ENCODE assay signal across 8 mouse cellular contexts in genomic region chr1:60343630-60344455, GRCm38 (mm10). TPM values are rescaled to one million over a fixed set of nuclear protein-coding genes. Genes with fewer than 3 reads are reported as not detected.
DNase-seq lines count a peak whose midpoint lies in the region; ATAC-seq and TF ChIP-seq lines count a peak whose summit lies in the region.

No protein-coding gene starts in this region.

- H3K9me3 ChIP-seq in forebrain, embryonic 11.5 days (ENCODE audit: control insufficient read depth, low read length): no peaks in the 10 kb centered on the region
- H3K9me3 ChIP-seq in liver, embryonic 14.5 days (ENCODE audit: control insufficient read depth, low read length): no peaks in the 10 kb centered on the region

- peak overlapping the region; percentile 52 for H3K4me3 ChIP-seq in C2C12 (ENCODE audit: insufficient read depth, poor library complexity, severe bottlenecking)
- peak overlapping the region; percentile 69 for H3K4me3 ChIP-seq in forebrain, embryonic 11.5 days (ENCODE audit: low read depth, low read length)
- H3K4me3 ChIP-seq in liver, embryonic 14.5 days (ENCODE audit: insufficient read depth in 1 of 2, low read depth in 2 of 2, low read length in 2 of 2): peak overlapping the region; percentile 81 to 84

- TF ChIP-seq CTCF in C2C12 (IDR thresholded peaks at IDR 0.05; ENCODE audit: control insufficient read depth, insufficient read depth, insufficient read length): no peak
- no peak for TF ChIP-seq CTCF in liver, embryonic 14.5 days (IDR thresholded peaks at IDR 0.05; ENCODE audit: low read depth)

- peak overlapping the region; percentile 80 for H3K27ac ChIP-seq in forebrain, embryonic 11.5 days (ENCODE audit: low read depth, low read length)
- peak overlapping the region; percentile 74 for H3K27ac ChIP-seq in liver, embryonic 14.5 days

- H3K36me3 ChIP-seq in C2C12 (ENCODE audit: control insufficient read depth, insufficient read depth): peaks cover 5% of the 10 kb centered on the region
- no peaks in the 10 kb centered on the region for H3K36me3 ChIP-seq in forebrain, embryonic 11.5 days (ENCODE audit: control insufficient read depth, insufficient read depth, low read length)
- no peaks in the 10 kb centered on the region for H3K36me3 ChIP-seq in liver, embryonic 14.5 days (replicated peaks; ENCODE audit: control insufficient read depth, insufficient read depth, low read depth)

- H3K79me3 ChIP-seq in C2C12 (ENCODE audit: low read depth): peaks cover 41% of the 10 kb centered on the region

- H3ac ChIP-seq in C2C12 (ENCODE audit: control insufficient read depth, insufficient read length, low read depth): peak overlapping the region; percentile 65

- no peak for TF ChIP-seq EP300 in liver, embryonic 14.5 days (IDR thresholded peaks at IDR 0.05; ENCODE audit: low read depth)

- H3K79me2 ChIP-seq in C2C12 (ENCODE audit: control insufficient read depth, insufficient read depth): peaks cover 43% of the 10 kb centered on the region

- peak; percentile 16; the same call in 1 of the 2 replicates for ATAC-seq in forebrain, embryonic 11.5 days (replicated peaks; ENCODE audit: low FRiP score)
- no peak for ATAC-seq in liver, embryonic 14.5 days (ENCODE audit: insufficient read depth)

- peak; percentile 39 for DNase-seq in embryo, embryonic 10.5 days (ENCODE audit: low spot score)
- DNase-seq in embryo, embryonic 9.5 days (ENCODE audit: extremely low spot score): no peak
- no peak for DNase-seq in forebrain, embryonic 11.5 days (ENCODE audit: low spot score)
- DNase-seq in liver, embryonic 14.5 days (ENCODE audit: low read depth in 3 of 3, low spot score in 3 of 3): no peak
- DNase-seq in left cerebral cortex, postnatal 36 days (ENCODE audit: low spot score in 2 of 2): no peak
- no peak for DNase-seq in kidney, postnatal 25 days
- DNase-seq in ovary, postnatal 36 days (ENCODE audit: low spot score): no peak

- H3K4me1 ChIP-seq in forebrain, embryonic 11.5 days (replicated peaks; ENCODE audit: control insufficient read depth, insufficient read depth, low read length): peaks cover 3% of the 10 kb centered on the region; the same call in 1 of the 2 replicates
- H3K4me1 ChIP-seq in liver, embryonic 14.5 days (replicated peaks; ENCODE audit: control insufficient read depth in 2 of 2, insufficient read depth in 2 of 2, low read length in 1 of 2): peaks cover 9 to 17% of the 10 kb centered on the region in 2 experiments

- peak overlapping the region; percentile 64 for H3K4me2 ChIP-seq in forebrain, embryonic 11.5 days (ENCODE audit: low read depth, low read length, severe bottlenecking)
- H3K4me2 ChIP-seq in liver, embryonic 14.5 days (ENCODE audit: low read depth): peak overlapping the region; percentile 88

- 10% methylated on average over 14 of the region's 14 CpGs for WGBS in forebrain, embryonic 11.5 days
- WGBS in liver, embryonic 14.5 days (ENCODE audit: insufficient replicate concordance): 12% methylated on average over 14 of the region's 14 CpGs

- peak overlapping the region; percentile 77 for H3K9ac ChIP-seq in forebrain, embryonic 11.5 days (ENCODE audit: low read length)
- peak overlapping the region; percentile 70 for H3K9ac ChIP-seq in liver, embryonic 14.5 days (replicated peaks)

- intact Hi-C loops in left cerebral cortex, postnatal 36 days (cut with DNase I): loop anchor here (1.0 to 5.0 kb wide), 2 partner anchors 65 to 518 kb away; partner anchors contain the start of gene Abi2

- H3K27me3 ChIP-seq in C2C12 (ENCODE audit: control insufficient read depth, insufficient read depth, insufficient read length): no peaks in the 10 kb centered on the region
- H3K27me3 ChIP-seq in forebrain, embryonic 11.5 days (ENCODE audit: control insufficient read depth, insufficient read depth, low read length): no peaks in the 10 kb centered on the region
- no peaks in the 10 kb centered on the region for H3K27me3 ChIP-seq in liver, embryonic 14.5 days (ENCODE audit: control insufficient read depth, insufficient read depth, low read length)

TF ChIP-seq in C2C12, 6 proteins besides CTCF, POLR2A, EP300 and RAD21:
- TF ChIP-seq MAX (IDR thresholded peaks at IDR 0.05): no peak
- no peak for TF ChIP-seq USF1 (IDR thresholded peaks at IDR 0.05; ENCODE audit: low read depth)
- no peak for TF ChIP-seq FOSL1 (IDR thresholded peaks at IDR 0.05; ENCODE audit: insufficient read depth, low read length, poor library complexity, severe bottlenecking)
- TF ChIP-seq MYOD1 (IDR thresholded peaks at IDR 0.05; ENCODE audit: control insufficient read depth, insufficient read length, low read depth): no peak
- no peak for TF ChIP-seq CEBPB (IDR thresholded peaks at IDR 0.05; ENCODE audit: low read depth)
- no peak for TF ChIP-seq MYOG (IDR thresholded peaks at IDR 0.05; ENCODE audit: control insufficient read depth, extremely low read depth, insufficient read length)
TF ChIP-seq in C2C12: peak in this region for 0.

RNA-seq across cellular contexts. Expression of gene Cyp20a1, which starts 0.7 kb away (rescaled TPM):
- polyA plus RNA-seq in C2C12 (2012; fragmentation: generic; extraction: Trizol): 20.0 TPM
- 17.1 and 17.6 TPM in 2 replicates for polyA plus RNA-seq in forebrain, embryonic 11.5 days (2014; fragmentation: Nextera tagmentation; extraction: Ambion mirVana)
- 5.7 and 8.0 TPM in 2 replicates for polyA plus RNA-seq in liver, embryonic 14.5 days (2012; rRNA removed)
- 3.1 TPM in 2 replicates for polyA plus RNA-seq in liver, embryonic 14.5 days (2014; fragmentation: Nextera tagmentation; extraction: Ambion mirVana)
- total RNA-seq in left cerebral cortex, postnatal 36 days (2021): 10 to 100 TPM in 1 of 2 experiments, 1 to 10 TPM in 1; 8.4 to 10.7 TPM
